Mouse (Mus musculus): Measurements from ENCODE around the gene Stx8. TPM values are rescaled to one million over a fixed set of nuclear protein-coding genes. Genes with fewer than 3 reads are reported as not detected.

Stx8 gene
- polyA plus RNA-seq, 1 experiment from 2014 or later, result 68.5 TPM

DNA sequence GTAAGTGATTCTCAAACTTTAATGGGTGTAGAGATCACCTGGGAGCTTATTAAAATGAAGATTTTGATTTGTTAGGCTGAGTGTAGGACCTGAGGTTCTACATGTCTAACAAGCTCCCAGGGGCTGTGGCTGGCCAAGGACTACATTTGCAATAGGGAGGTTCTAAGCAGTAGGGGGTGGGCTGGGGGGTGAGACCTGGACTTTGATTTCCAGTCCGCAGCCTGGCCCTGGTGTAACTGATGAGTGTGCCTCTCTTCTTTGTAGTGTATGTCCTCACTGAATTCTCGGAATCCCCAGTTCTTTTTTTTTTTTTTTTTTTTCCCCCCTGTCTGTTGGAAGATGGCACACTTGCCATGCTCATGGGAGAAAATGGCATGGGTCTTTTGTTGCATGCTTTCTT, 109.3 kb downstream of the Stx8 start:
- H3K4me3 ChIP-seq (ENCODE audit: low read depth, low read length), result no peak overlapping the region
- no peak for ATAC-seq (ENCODE audit: low read depth)
- no peaks in the 10 kb centered on the region for H3K27me3 ChIP-seq (ENCODE audit: control insufficient read depth, insufficient read depth, low read length)
- H3K27ac ChIP-seq (ENCODE audit: low read depth, low read length), result no peak overlapping the region
- H3K4me1 ChIP-seq (ENCODE audit: control insufficient read depth, insufficient read depth, low read length), result 0 out of 2 replicates have a peak, but pooled peaks cover 4% of the 10 kb centered on the region
- no peaks in the 10 kb centered on the region for H3K36me3 ChIP-seq (ENCODE audit: control insufficient read depth, insufficient read depth, low read length)
- H3K4me2 ChIP-seq (ENCODE audit: low read depth, low read length), result no peak overlapping the region
- WGBS, result 75% methylated on average over 2 of the region's 2 CpGs
- no peak overlapping the region for H3K9ac ChIP-seq (replicated peaks; ENCODE audit: low read depth, low read length)
- H3K9me3 ChIP-seq (ENCODE audit: control insufficient read depth, low read length), result no peaks in the 10 kb centered on the region

DNA sequence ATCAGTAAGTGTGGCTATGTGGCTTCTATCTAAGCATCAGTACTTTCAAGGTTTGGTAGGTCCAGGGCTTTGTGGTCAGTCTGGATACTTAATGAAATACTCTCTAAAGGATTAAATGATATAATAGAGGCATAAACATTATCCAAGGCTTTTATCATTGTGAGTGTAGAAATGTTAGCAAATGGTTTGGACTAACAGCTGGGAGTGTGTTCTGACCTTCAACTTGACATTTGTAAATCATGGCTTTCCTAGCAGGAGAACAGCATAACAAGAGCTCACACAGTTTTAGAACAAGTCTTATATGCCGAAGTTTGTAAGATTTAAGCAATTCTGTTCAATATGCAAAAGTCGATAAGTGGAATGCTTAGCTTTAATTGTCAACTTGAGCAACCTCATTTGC, 113.8 kb downstream of the Stx8 start:
- WGBS, result 93% methylated on average over 2 of the region's 2 CpGs
- no peak for ATAC-seq (ENCODE audit: low read depth)

DNA sequence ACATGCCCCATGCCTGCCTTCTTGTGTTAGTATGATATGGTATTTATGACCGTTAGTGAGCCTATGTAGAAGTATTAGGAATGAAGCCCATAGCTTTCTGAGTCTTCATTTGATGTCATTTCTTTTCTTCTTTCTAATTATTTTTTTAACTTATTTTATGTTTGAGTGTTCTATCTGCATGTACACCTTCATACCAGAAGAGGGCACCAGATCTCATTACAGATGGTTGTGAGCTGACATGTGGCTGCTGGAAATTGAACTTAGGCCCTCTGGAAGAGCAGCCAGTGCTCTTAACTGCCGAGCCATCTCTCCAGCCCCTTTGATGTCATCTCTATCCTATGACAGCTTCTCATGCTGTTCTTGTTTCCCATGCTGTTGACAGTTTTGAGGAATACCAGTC, 115.0 kb downstream of the Stx8 start:
- no peaks in the 10 kb centered on the region for H3K4me1 ChIP-seq (ENCODE audit: control insufficient read depth, insufficient read depth, low read length)
- H3K27ac ChIP-seq (ENCODE audit: low read depth, low read length), result no peak overlapping the region
- 93% methylated on average over 2 of the region's 2 CpGs for WGBS
- H3K4me3 ChIP-seq (ENCODE audit: low read depth, low read length), result no peak overlapping the region
- no peak for ATAC-seq (ENCODE audit: low read depth)
- no peak overlapping the region for H3K4me2 ChIP-seq (ENCODE audit: low read depth, low read length)
- H3K36me3 ChIP-seq (ENCODE audit: control insufficient read depth, insufficient read depth, low read length), result no peaks in the 10 kb centered on the region
- no peaks in the 10 kb centered on the region for H3K27me3 ChIP-seq (ENCODE audit: control insufficient read depth, insufficient read depth, low read length)
- no peak overlapping the region for H3K9ac ChIP-seq (replicated peaks; ENCODE audit: low read depth, low read length)
- H3K9me3 ChIP-seq (ENCODE audit: control insufficient read depth, low read length), result no peaks in the 10 kb centered on the region

More for the DNA sequence above, 113.8 kb downstream of the Stx8 start:
- no peaks in the 10 kb centered on the region for H3K36me3 ChIP-seq (ENCODE audit: control insufficient read depth, insufficient read depth, low read length)
- no peak overlapping the region for H3K4me3 ChIP-seq (ENCODE audit: low read depth, low read length)
- 0 out of 2 replicates have a peak, but pooled peaks cover 4% of the 10 kb centered on the region for H3K4me1 ChIP-seq (ENCODE audit: control insufficient read depth, insufficient read depth, low read length)
- H3K9me3 ChIP-seq (ENCODE audit: control insufficient read depth, low read length), result no peaks in the 10 kb centered on the region
- H3K27ac ChIP-seq (ENCODE audit: low read depth, low read length), result no peak overlapping the region
- no peaks in the 10 kb centered on the region for H3K27me3 ChIP-seq (ENCODE audit: control insufficient read depth, insufficient read depth, low read length)
- H3K9ac ChIP-seq (replicated peaks; ENCODE audit: low read depth, low read length), result no peak overlapping the region
- no peak overlapping the region for H3K4me2 ChIP-seq (ENCODE audit: low read depth, low read length)

DNA sequence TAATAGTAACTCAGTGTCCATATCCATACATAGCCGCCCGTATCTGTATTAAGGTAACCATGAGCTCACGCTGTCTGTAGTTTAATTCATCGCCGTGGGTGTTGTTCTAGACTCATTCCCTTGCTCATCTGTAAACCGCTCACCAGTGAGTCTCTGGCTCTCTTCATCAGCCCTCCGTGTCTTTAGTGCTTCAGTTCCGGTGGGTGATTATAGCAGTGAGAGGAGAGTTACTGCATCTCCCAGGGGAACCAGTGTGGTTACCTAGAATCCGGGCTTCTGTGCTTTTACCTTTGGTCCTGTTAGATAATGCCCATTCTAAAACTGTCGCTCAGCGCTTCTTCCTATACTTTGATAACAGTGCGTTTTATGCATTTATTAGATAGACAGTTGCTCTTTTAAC, 116.8 kb downstream of the Stx8 start:
- ATAC-seq (ENCODE audit: low read depth), result no peak
- Histone ChIP-seq H3K4me3 (ENCODE audit: low read depth, low read length) (no peak overlapping the region), H3K9ac (replicated peaks; ENCODE audit: low read depth, low read length) (no peak overlapping the region), H3K4me1 (ENCODE audit: control insufficient read depth, insufficient read depth, low read length) (no peaks in the 10 kb centered on the region), H3K27me3 (ENCODE audit: control insufficient read depth, insufficient read depth, low read length) (no peaks in the 10 kb centered on the region), H3K27ac (ENCODE audit: low read depth, low read length) (no peak overlapping the region), H3K36me3 (ENCODE audit: control insufficient read depth, insufficient read depth, low read length) (no peaks in the 10 kb centered on the region), H3K4me2 (ENCODE audit: low read depth, low read length) (no peak overlapping the region), H3K9me3 (ENCODE audit: control insufficient read depth, low read length) (no peaks in the 10 kb centered on the region)
- WGBS, result 72% methylated on average over 12 of the region's 12 CpGs

DNA sequence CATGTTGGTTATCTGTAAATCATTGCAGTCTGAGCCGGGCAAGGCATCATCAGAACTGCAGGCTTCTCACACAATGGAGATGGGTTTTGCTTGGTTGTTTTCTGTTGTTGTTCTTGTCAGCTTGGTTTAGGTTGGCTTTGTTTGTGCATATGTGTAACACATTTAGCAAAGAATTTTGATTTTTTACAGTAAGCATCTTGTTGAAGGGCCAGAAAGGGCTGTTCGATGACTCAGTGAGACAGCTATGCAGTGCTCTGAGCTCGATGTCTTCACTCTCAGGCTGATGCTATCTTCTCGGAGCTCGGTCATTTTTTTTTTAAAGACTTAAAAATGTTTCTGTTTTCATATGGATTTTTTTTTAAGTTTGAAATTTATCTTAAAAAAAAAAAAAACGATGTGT, 117.6 kb downstream of the Stx8 start:
- Histone ChIP-seq H3K27me3 (ENCODE audit: control insufficient read depth, insufficient read depth, low read length) (no peaks in the 10 kb centered on the region), H3K4me1 (ENCODE audit: control insufficient read depth, insufficient read depth, low read length) (no peaks in the 10 kb centered on the region), H3K9ac (replicated peaks; ENCODE audit: low read depth, low read length) (no peak overlapping the region), H3K9me3 (ENCODE audit: control insufficient read depth, low read length) (no peaks in the 10 kb centered on the region), H3K4me2 (ENCODE audit: low read depth, low read length) (no peak overlapping the region), H3K36me3 (ENCODE audit: control insufficient read depth, insufficient read depth, low read length) (no peaks in the 10 kb centered on the region), H3K4me3 (ENCODE audit: low read depth, low read length) (no peak overlapping the region), H3K27ac (ENCODE audit: low read depth, low read length) (peak overlapping the region; percentile 48; the same call in 1 of the 2 replicates)
- WGBS, result 81% methylated on average over 6 of the region's 6 CpGs
- ATAC-seq (ENCODE audit: low read depth), result no peak

DNA sequence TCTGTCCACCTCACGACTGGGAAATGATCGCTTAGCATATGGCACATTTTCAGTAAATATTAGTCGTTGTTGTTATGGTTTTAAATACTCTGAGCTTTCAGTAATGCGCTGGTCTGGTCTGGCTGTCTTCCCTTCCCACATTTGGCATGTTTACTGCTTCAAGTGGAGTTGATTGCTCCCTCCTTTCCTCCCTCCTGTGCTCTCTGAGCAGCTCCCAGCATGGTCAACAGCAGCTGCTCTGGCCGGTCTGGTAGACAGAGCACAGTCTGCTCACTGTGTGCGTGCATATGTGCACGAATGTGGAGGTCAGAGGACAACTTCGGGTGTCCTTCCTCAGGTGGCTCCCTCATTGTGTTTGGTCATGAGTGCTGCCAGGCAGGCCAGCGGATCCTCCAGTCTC, 120.2 kb downstream of the Stx8 start:
- Histone ChIP-seq H3K27me3 (ENCODE audit: control insufficient read depth, insufficient read depth, low read length) (no peaks in the 10 kb centered on the region), H3K4me2 (ENCODE audit: low read depth, low read length) (no peak overlapping the region)
- ATAC-seq (ENCODE audit: low read depth), result no peak

DNA sequence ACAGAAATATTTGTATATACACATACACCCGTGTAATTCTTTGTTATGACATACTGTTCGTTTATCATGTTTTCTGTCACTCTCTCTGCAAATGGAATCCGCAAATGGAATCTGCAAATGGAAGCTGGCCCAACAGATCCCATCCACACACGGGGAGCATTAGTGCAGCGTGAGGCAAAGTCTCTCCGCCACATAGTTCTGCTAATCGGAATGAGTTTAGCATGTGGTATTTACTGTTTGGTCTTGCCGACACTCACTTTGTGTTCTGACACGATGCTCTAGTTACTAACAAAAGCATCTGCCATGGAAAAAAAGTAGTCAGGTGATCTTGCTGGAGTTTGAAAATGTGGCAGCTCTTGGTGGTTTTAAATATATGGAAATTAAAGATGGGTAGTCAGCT, 123.4 kb downstream of the Stx8 start:
- WGBS, result 76% methylated on average over 9 of the region's 9 CpGs
- Histone ChIP-seq H3K4me3 (ENCODE audit: low read depth, low read length) (no peak overlapping the region), H3K27me3 (ENCODE audit: control insufficient read depth, insufficient read depth, low read length) (no peaks in the 10 kb centered on the region), H3K4me2 (ENCODE audit: low read depth, low read length) (no peak overlapping the region), H3K36me3 (ENCODE audit: control insufficient read depth, insufficient read depth, low read length) (no peaks in the 10 kb centered on the region), H3K9me3 (ENCODE audit: control insufficient read depth, low read length) (no peaks in the 10 kb centered on the region), H3K4me1 (ENCODE audit: control insufficient read depth, insufficient read depth, low read length) (no peaks in the 10 kb centered on the region), H3K9ac (replicated peaks; ENCODE audit: low read depth, low read length) (no peak overlapping the region), H3K27ac (ENCODE audit: low read depth, low read length) (no peak overlapping the region)
- ATAC-seq (ENCODE audit: low read depth), result no peak

More for the DNA sequence above, 120.2 kb downstream of the Stx8 start:
- H3K9ac ChIP-seq (replicated peaks; ENCODE audit: low read depth, low read length), result no peak overlapping the region
- 75% methylated on average over 9 of the region's 9 CpGs for WGBS
- H3K27ac ChIP-seq (ENCODE audit: low read depth, low read length), result no peak overlapping the region
- H3K4me1 ChIP-seq (ENCODE audit: control insufficient read depth, insufficient read depth, low read length), result no peaks in the 10 kb centered on the region
- H3K9me3 ChIP-seq (ENCODE audit: control insufficient read depth, low read length), result no peaks in the 10 kb centered on the region
- no peak overlapping the region for H3K4me3 ChIP-seq (ENCODE audit: low read depth, low read length)
- H3K36me3 ChIP-seq (ENCODE audit: control insufficient read depth, insufficient read depth, low read length), result no peaks in the 10 kb centered on the region

DNA sequence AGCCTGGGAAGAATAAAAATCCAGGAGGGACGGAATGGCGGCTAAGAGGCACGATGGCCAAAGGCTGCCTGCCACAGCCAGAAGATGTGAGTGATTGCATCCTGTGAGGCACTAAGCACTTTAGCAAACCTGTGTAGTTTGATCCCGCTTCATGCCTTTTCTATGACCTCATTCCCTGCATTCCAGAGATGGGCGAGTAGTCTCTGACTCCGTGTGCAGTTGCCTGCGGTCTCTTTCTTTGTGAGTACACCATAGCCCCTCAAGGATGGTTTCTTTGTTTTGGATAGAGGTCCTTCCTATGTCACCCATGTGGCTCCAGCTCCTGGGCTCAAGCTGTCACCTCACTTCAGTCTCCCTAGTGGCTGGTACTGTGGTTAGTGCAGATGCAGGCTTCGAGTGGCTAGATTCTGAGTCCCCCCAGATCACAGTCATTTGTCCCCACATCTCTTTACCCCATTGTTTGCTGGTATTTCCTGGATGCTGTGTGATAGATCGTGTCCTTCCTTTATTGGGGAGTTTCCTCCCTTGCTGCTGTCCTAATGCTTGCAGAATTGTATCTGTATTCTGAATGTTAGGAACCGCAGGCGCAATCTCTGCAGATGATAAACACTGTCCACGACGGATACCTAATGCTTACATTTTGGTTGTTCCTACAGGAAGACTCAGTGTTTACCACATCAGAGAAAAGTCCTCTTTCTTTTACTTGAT, 124.0 kb downstream of the Stx8 start:
- Histone ChIP-seq H3K4me3 (ENCODE audit: low read depth, low read length) (no peak overlapping the region), H3K9me3 (ENCODE audit: control insufficient read depth, low read length) (no peaks in the 10 kb centered on the region), H3K36me3 (ENCODE audit: control insufficient read depth, insufficient read depth, low read length) (no peaks in the 10 kb centered on the region), H3K4me2 (ENCODE audit: low read depth, low read length) (no peak overlapping the region), H3K27ac (ENCODE audit: low read depth, low read length) (no peak overlapping the region), H3K27me3 (ENCODE audit: control insufficient read depth, insufficient read depth, low read length) (no peaks in the 10 kb centered on the region), H3K4me1 (ENCODE audit: control insufficient read depth, insufficient read depth, low read length) (no peaks in the 10 kb centered on the region), H3K9ac (replicated peaks; ENCODE audit: low read depth, low read length) (no peak overlapping the region)
- 60% methylated on average over 13 of the region's 13 CpGs for WGBS
- ATAC-seq (ENCODE audit: low read depth), result no peak

DNA sequence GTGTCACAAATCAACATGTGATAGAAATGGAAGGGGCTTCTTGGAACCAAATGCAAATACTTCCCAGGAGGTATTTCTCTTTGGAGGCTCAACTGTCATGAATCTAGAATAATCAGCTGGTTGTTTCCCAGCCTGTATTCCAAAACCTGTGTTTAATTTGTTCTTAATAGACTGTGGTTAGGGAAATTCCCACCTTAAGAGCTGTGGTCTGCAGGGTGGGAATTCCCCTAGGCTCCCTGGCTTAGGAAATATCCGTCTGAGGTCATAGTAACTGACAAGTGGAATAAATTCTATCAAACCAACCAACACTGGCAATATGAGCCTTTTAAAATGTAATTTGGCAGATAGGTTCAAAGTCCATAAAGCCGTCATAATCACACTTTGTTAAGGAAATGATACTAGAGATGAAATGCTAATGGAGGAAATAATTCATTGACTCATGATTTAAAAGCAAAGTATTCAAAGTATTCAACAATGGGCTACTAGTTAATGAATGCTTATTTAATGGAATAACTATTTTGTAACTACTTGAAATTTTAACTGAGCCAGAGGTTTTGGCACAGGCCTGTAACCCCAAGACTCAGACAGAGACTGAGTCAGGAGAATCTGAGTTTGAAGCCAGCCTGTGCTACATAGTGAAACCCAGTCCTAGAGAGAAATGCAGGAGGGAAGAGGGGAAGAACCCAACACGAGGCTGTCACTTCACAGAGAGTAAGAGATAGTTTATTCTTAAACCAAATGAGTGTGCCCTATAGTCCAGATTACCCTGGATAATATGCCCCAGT, 126.2 kb downstream of the Stx8 start:
- Histone ChIP-seq H3K4me3 (ENCODE audit: low read depth, low read length) (no peak overlapping the region), H3K4me1 (ENCODE audit: control insufficient read depth, insufficient read depth, low read length) (no peaks in the 10 kb centered on the region), H3K27me3 (ENCODE audit: control insufficient read depth, insufficient read depth, low read length) (no peaks in the 10 kb centered on the region), H3K27ac (ENCODE audit: low read depth, low read length) (no peak overlapping the region), H3K9me3 (ENCODE audit: control insufficient read depth, low read length) (no peaks in the 10 kb centered on the region), H3K4me2 (ENCODE audit: low read depth, low read length) (no peak overlapping the region), H3K9ac (replicated peaks; ENCODE audit: low read depth, low read length) (no peak overlapping the region), H3K36me3 (ENCODE audit: control insufficient read depth, insufficient read depth, low read length) (no peaks in the 10 kb centered on the region)
- WGBS, result 52% methylated on average over 3 of the region's 3 CpGs
- no peak for ATAC-seq (ENCODE audit: low read depth)
